Mouse (Mus musculus): ENCODE results near the gene Mmp15. TPM values are rescaled to one million over a fixed set of nuclear protein-coding genes. Genes with fewer than 3 reads are reported as not detected.

Mmp15 gene
- total RNA-seq, 2 experiments from 2014 or later = 13.4 to 13.6 TPM

Other genes with a start within 250 kb of the Mmp15 start
- 10 to 100 TPM; 57.0 to 57.2 TPM for gene Kifc3, start 149.5 kb upstream of the Mmp15 start, total RNA-seq (2021)
- gene Cngb1, start 45.7 kb upstream of the Mmp15 start, total RNA-seq (2021) = under 1 TPM; 0.76 to 0.79 TPM
- gene Tepp, start 41.7 kb upstream of the Mmp15 start, total RNA-seq (2021) = under 1 TPM in 1 of 2 experiments, not detected in 1; 0.57 TPM
- 10 to 100 TPM; 17.6 to 18.5 TPM for gene Zfp319, start 20.3 kb upstream of the Mmp15 start, total RNA-seq (2021)
- 10 to 100 TPM in 1 of 2 experiments, 1 to 10 TPM in 1; 9.8 to 11.2 TPM for gene Usb1, start 20.0 kb upstream of the Mmp15 start, total RNA-seq (2021)
- gene Cfap20, start 82.6 kb downstream of the Mmp15 start, total RNA-seq (2021) = 10 to 100 TPM; 50.7 to 54.4 TPM
- gene Csnk2a2, start 137.8 kb downstream of the Mmp15 start, total RNA-seq (2021) = 10 to 100 TPM; 69.8 to 74.0 TPM
- 1 to 10 TPM; 1.6 to 1.8 TPM for gene Ccdc113, start 181.8 kb downstream of the Mmp15 start, total RNA-seq (2021)
- gene Prss54, start 224.1 kb downstream of the Mmp15 start, total RNA-seq (2021) = not detected